Mouse (Mus musculus) kidney, embryonic 14.5 days (tissue): ENCODE results near the gene Bbox1. TPM values are rescaled to one million over a fixed set of nuclear protein-coding genes. Genes with fewer than 3 reads are reported as not detected.

Experiments used
- ATAC-seq: fragments of 200-750 bp; cut with Nextera tagmentation; 2 replicates; pipeline ENCODE4 v1.8.0; 2017; ENCODE audit warnings: moderate number of reproducible peaks, mild to moderate bottlenecking, moderate TSS enrichment, moderate library complexity; ENCODE audit not compliant: low FRiP score, low TSS enrichment
- H3K27ac ChIP-seq: fragments of 300-500 bp; sonication (generic); 2 replicates; pipeline ENCODE4 v1.5.1; 2014; ENCODE audit warnings: low read depth, mild to moderate bottlenecking, low read length, moderate library complexity, mixed read lengths
- H3K27me3 ChIP-seq: fragments of 300-500 bp; sonication (generic); 2 replicates; pipeline ENCODE4 v1.6.1; 2014; ENCODE audit warnings: mild to moderate bottlenecking, low read length; ENCODE audit not compliant: control insufficient read depth, insufficient read depth
- H3K36me3 ChIP-seq: fragments of 300-500 bp; sonication (generic); 2 replicates; pipeline ENCODE4 v1.6.1; 2014; ENCODE audit warnings: low read length, mixed read lengths; ENCODE audit not compliant: control insufficient read depth, insufficient read depth
- H3K4me1 ChIP-seq: fragments of 300-500 bp; sonication (generic); 2 replicates; pipeline ENCODE4 v1.6.1; 2014; ENCODE audit warnings: low read length, mixed read lengths; ENCODE audit not compliant: control insufficient read depth, insufficient read depth
- H3K4me2 ChIP-seq: fragments of 300-500 bp; sonication (generic); replicated peaks from 2 replicates; pipeline ENCODE4 v1.6.1; 2014; ENCODE audit warnings: low read depth, mild to moderate bottlenecking, low read length
- H3K4me3 ChIP-seq: fragments of 300-500 bp; sonication (generic); 2 replicates; pipeline ENCODE4 v1.5.1; 2014; ENCODE audit warnings: mild to moderate bottlenecking, low read length
- H3K9ac ChIP-seq: fragments of 300-500 bp; sonication (generic); 2 replicates; pipeline ENCODE4 v1.6.1; 2014; ENCODE audit warnings: low read depth, mild to moderate bottlenecking, low read length, moderate library complexity
- H3K9me3 ChIP-seq: fragments of 300-500 bp; sonication (generic); 2 replicates; pipeline ENCODE4 v1.6.1; 2016; ENCODE audit warnings: low read length; ENCODE audit not compliant: control insufficient read depth
- WGBS: fragments of 180-500 bp; shearing (Covaris S2); extraction: QIAGEN DNeasy Blood & Tissue Kit; methylation state at CpG from one replicate; pipeline ENCODE4 v1.1.7; 2014; 5-methylcytosine and 5-hydroxymethylcytosine counted together
- polyA plus RNA-seq: library from polyadenylated mRNA; unstranded; fragments of >200 nt; fragmentation: Nextera tagmentation; extraction: Ambion mirVana; gene quantifications from 2 replicates; pipeline ENCODE4 v1.2.1, GENCODE M21; 2014

Bbox1 gene
- polyA plus RNA-seq, 1 experiment from 2014 or later: 0.12 TPM

DNA sequence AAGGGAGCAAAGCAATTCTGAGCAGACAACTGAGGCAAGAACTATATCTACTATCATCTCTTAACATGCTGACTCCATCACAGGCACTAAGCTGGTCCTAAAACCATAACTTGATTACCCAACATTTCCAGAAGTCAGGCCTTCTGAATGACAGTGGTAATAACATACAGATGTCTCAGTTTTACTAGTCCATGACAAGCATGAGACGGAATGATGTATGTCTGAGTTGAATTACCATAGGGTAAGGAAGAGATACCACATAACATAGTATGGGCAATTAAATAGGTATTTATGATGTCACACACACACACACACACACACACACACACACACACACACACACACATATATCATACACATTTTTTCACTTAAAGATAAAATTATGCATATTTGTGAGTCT lies 26.4 kb downstream of the Bbox1 start:
- Histone ChIP-seq H3K9ac (no peak overlapping the region), H3K4me1 (no peaks in the 10 kb centered on the region), H3K9me3 (no peaks in the 10 kb centered on the region), H3K4me2 (no peak overlapping the region), H3K36me3 (no peaks in the 10 kb centered on the region), H3K27me3 (no peaks in the 10 kb centered on the region), H3K27ac (no peak overlapping the region), H3K4me3 (no peak overlapping the region)
- 90% methylated on average over 1 of the region's 1 CpGs for WGBS
- ATAC-seq: no peak

GRCm38 (mm10) chr2:110285829-110286504 lies 28.4 kb downstream of the Bbox1 start:
- Histone ChIP-seq H3K9ac (no peak overlapping the region), H3K4me1 (no peaks in the 10 kb centered on the region), H3K4me2 (no peak overlapping the region), H3K27ac (no peak overlapping the region), H3K9me3 (no peaks in the 10 kb centered on the region), H3K36me3 (no peaks in the 10 kb centered on the region), H3K4me3 (no peak overlapping the region), H3K27me3 (no peaks in the 10 kb centered on the region)
- no peak for ATAC-seq
- 86% methylated on average over 3 of the region's 3 CpGs for WGBS

- H3K27ac ChIP-seq: no peak overlapping the region
- no peak for ATAC-seq
These were observed 38.9 kb downstream of the Bbox1 start for GRCm38 (mm10) chr2:110275424-110275823.

DNA sequence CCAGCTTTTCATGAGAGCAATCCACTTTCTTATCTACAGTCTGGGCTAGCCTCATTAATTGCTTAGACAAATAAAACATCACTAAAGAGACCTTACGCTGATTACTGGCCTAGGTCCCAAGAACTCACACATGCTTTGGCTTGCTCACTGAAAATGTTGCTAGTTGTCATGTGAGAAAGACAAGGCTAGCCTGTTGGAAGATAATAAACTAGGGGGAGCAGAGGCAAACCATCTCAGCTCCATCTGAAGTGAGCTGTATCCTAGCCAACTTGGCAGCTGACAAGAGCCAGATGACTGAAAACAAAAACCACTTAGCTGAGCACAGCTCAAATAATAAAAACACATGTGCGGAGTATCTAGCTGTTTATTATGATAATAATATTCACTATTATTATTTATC lies 40.2 kb downstream of the Bbox1 start:
- 58% methylated on average over 2 of the region's 2 CpGs for WGBS
- H3K9me3 ChIP-seq: peaks cover 2% of the 10 kb centered on the region; the same call in 1 of the 2 replicates

More at GRCm38 (mm10) chr2:110275424-110275823, 38.9 kb downstream of the Bbox1 start:
- Histone ChIP-seq H3K36me3 (no peaks in the 10 kb centered on the region), H3K4me3 (no peak overlapping the region), H3K4me2 (no peak overlapping the region), H3K27me3 (no peaks in the 10 kb centered on the region), H3K9me3 (peaks cover 2% of the 10 kb centered on the region; the same call in 1 of the 2 replicates), H3K9ac (no peak overlapping the region), H3K4me1 (no peaks in the 10 kb centered on the region)
- 77% methylated on average over 2 of the region's 2 CpGs for WGBS

GRCm38 (mm10) chr2:110269281-110269680 lies 45.1 kb downstream of the Bbox1 start:
- H3K9ac ChIP-seq: no peak overlapping the region
- WGBS: 53% methylated on average over 3 of the region's 3 CpGs
- no peaks in the 10 kb centered on the region for H3K36me3 ChIP-seq
- no peak for ATAC-seq
- no peaks in the 10 kb centered on the region for H3K27me3 ChIP-seq
- H3K4me3 ChIP-seq: no peak overlapping the region
- H3K27ac ChIP-seq: no peak overlapping the region
- H3K4me1 ChIP-seq: no peaks in the 10 kb centered on the region
- H3K9me3 ChIP-seq: no peaks in the 10 kb centered on the region
- H3K4me2 ChIP-seq: no peak overlapping the region

More for the DNA sequence above, 40.2 kb downstream of the Bbox1 start:
- H3K4me3 ChIP-seq: no peak overlapping the region
- no peaks in the 10 kb centered on the region for H3K4me1 ChIP-seq
- no peaks in the 10 kb centered on the region for H3K36me3 ChIP-seq
- H3K27ac ChIP-seq: no peak overlapping the region
- H3K4me2 ChIP-seq: no peak overlapping the region
- no peaks in the 10 kb centered on the region for H3K27me3 ChIP-seq
- ATAC-seq: peak; percentile 52; the same call in 1 of the 2 replicates
- H3K9ac ChIP-seq: no peak overlapping the region

GRCm38 (mm10) chr2:110232252-110232651 lies 82.1 kb downstream of the Bbox1 start:
- Histone ChIP-seq H3K9ac (no peak overlapping the region), H3K36me3 (no peaks in the 10 kb centered on the region), H3K4me3 (no peak overlapping the region), H3K27ac (no peak overlapping the region), H3K9me3 (no peaks in the 10 kb centered on the region), H3K27me3 (no peaks in the 10 kb centered on the region), H3K4me1 (no peaks in the 10 kb centered on the region), H3K4me2 (no peak overlapping the region)
- no peak for ATAC-seq
- 80% methylated on average over 9 of the region's 9 CpGs for WGBS

GRCm38 (mm10) chr2:110230753-110231152 lies 83.6 kb downstream of the Bbox1 start:
- Histone ChIP-seq H3K9me3 (no peaks in the 10 kb centered on the region), H3K4me2 (no peak overlapping the region), H3K4me1 (no peaks in the 10 kb centered on the region; the same call in 1 of the 2 replicates), H3K4me3 (no peak overlapping the region), H3K27me3 (no peaks in the 10 kb centered on the region), H3K9ac (no peak overlapping the region), H3K27ac (no peak overlapping the region), H3K36me3 (no peaks in the 10 kb centered on the region)
- ATAC-seq: peak; percentile 29; the same call in 1 of the 2 replicates
- 49% methylated on average over 4 of the region's 4 CpGs for WGBS

GRCm38 (mm10) chr2:110229143-110230087 lies 84.9 kb downstream of the Bbox1 start:
- Histone ChIP-seq H3K4me1 (no peaks in the 10 kb centered on the region; the same call in 1 of the 2 replicates), H3K9ac (no peak overlapping the region), H3K4me3 (no peak overlapping the region), H3K27me3 (no peaks in the 10 kb centered on the region), H3K9me3 (no peaks in the 10 kb centered on the region), H3K27ac (no peak overlapping the region), H3K4me2 (peak overlapping the region; percentile 15; the same call in 1 of the 2 replicates), H3K36me3 (no peaks in the 10 kb centered on the region)
- ATAC-seq: peak; percentile 84
- WGBS: 30% methylated on average over 15 of the region's 15 CpGs
